Mouse (Mus musculus) C2C12 (cell line): ENCODE results near the gene Plpp7. TPM values are rescaled to one million over a fixed set of nuclear protein-coding genes. Genes with fewer than 3 reads are reported as not detected.

Source experiments
- H3K27me3 ChIP-seq: one replicate; pipeline ENCODE4 v1.6.1; 2011; ENCODE audit not compliant: control insufficient read depth, insufficient read depth, insufficient read length
- H3K36me3 ChIP-seq: one replicate; pipeline ENCODE4 v1.6.1; 2011; ENCODE audit not compliant: control insufficient read depth, insufficient read depth
- H3K4me3 ChIP-seq: one replicate; pipeline ENCODE4 v1.5.1; 2011; ENCODE audit warnings: mild to moderate bottlenecking, control low read depth; ENCODE audit not compliant: poor library complexity, insufficient read depth, severe bottlenecking
- H3K79me2 ChIP-seq: one replicate; pipeline ENCODE4 v1.6.1; 2011; ENCODE audit not compliant: control insufficient read depth, insufficient read depth
- H3K79me3 ChIP-seq: one replicate; pipeline ENCODE4 v1.6.1; 2011; ENCODE audit warnings: low read depth, control low read depth
- H3ac ChIP-seq: one replicate; pipeline ENCODE3; 2011; ENCODE audit warnings: low read depth; ENCODE audit not compliant: control insufficient read depth, insufficient read length
- CEBPB ChIP-seq: IDR thresholded peaks from one replicate; pipeline ENCODE4 v1.6.1; 2011; ENCODE audit warnings: low read depth, mild to moderate bottlenecking, control low read depth, moderate library complexity
- CTCF ChIP-seq: IDR thresholded peaks from one replicate; pipeline ENCODE4 v1.5.1; 2011; ENCODE audit not compliant: control insufficient read depth, insufficient read depth, insufficient read length
- FOSL1 ChIP-seq: IDR thresholded peaks from one replicate; pipeline ENCODE4 v1.8.0; 2011; ENCODE audit warnings: mild to moderate bottlenecking, low read length; ENCODE audit not compliant: poor library complexity, insufficient read depth, severe bottlenecking
- MAX ChIP-seq: IDR thresholded peaks from one replicate; pipeline ENCODE4 v1.6.1; 2011; ENCODE audit warnings: mild to moderate bottlenecking, control low read depth
- MYOD1 ChIP-seq: IDR thresholded peaks from one replicate; pipeline ENCODE4 v1.6.1; 2011; ENCODE audit warnings: low read depth; ENCODE audit not compliant: control insufficient read depth, insufficient read length
- MYOG ChIP-seq: IDR thresholded peaks from one replicate; pipeline ENCODE4 v1.6.1; 2011; ENCODE audit not compliant: control insufficient read depth, insufficient read length; ENCODE audit errors: extremely low read depth
- USF1 ChIP-seq: IDR thresholded peaks from one replicate; pipeline ENCODE4 v1.6.1; 2011; ENCODE audit warnings: low read depth, mild to moderate bottlenecking, control low read depth, moderate library complexity
- polyA plus RNA-seq: library from polyadenylated mRNA; unstranded; fragments of >200 nt; fragmentation: generic; extraction: Trizol; gene quantifications from one replicate; pipeline ENCODE4 v1.2.1, GENCODE M21; 2012; ENCODE audit warnings: missing spikeins

Gene Plpp7
- polyA plus RNA-seq, 1 experiment = 0.47 TPM

- Histone ChIP-seq H3K27me3 (peaks cover 83% of the 10 kb centered on the region), H3ac (no peak overlapping the region), H3K36me3 (no peaks in the 10 kb centered on the region), H3K79me3 (no peaks in the 10 kb centered on the region), H3K79me2 (no peaks in the 10 kb centered on the region), H3K4me3 (no peak overlapping the region)
- TF ChIP-seq CEBPB (no peak), MYOG (no peak), MYOD1 (no peak), CTCF (no peak), USF1 (no peak)
Measured at GRCm38 (mm10) chr2:32082229-32082628, 13.1 kb upstream of the Plpp7 start.

- TF ChIP-seq FOSL1 = no peak
- no peak for TF ChIP-seq CTCF
- TF ChIP-seq CEBPB = no peak
- no peak for TF ChIP-seq USF1
- TF ChIP-seq MYOG = no peak
- no peak for TF ChIP-seq MYOD1
- no peak for TF ChIP-seq MAX
- H3K4me3 ChIP-seq = no peak overlapping the region
- no peaks in the 10 kb centered on the region for H3K79me3 ChIP-seq
- peaks cover 88% of the 10 kb centered on the region for H3K27me3 ChIP-seq
- no peak overlapping the region for H3ac ChIP-seq
- H3K36me3 ChIP-seq = no peaks in the 10 kb centered on the region
- H3K79me2 ChIP-seq = no peaks in the 10 kb centered on the region
Measured at GRCm38 (mm10) chr2:32083159-32084011, 11.9 kb upstream of the Plpp7 start.

- Histone ChIP-seq H3K4me3 (no peak within 1 kb of the TSS), H3K79me3 (no peaks in the 10 kb centered on the region), H3ac (no peak within 1 kb of the TSS), H3K79me2 (no peaks in the 10 kb centered on the region), H3K36me3 (no peaks in the 10 kb centered on the region), H3K27me3 (peaks cover 83% of the 10 kb centered on the region)
- TF ChIP-seq MYOG (no peak), MYOD1 (no peak), CTCF (no peak), CEBPB (no peak), MAX (no peak), FOSL1 (no peak), USF1 (no peak)
Measured at GRCm38 (mm10) chr2:32084111-32084871, 11.0 kb upstream of the Plpp7 start, which contains the start of gene Fam78a. Fam78a (minus strand) TSS chr2:32084857.

- Histone ChIP-seq H3K36me3 (no peaks in the 10 kb centered on the region), H3ac (no peak overlapping the region), H3K4me3 (no peak overlapping the region), H3K79me2 (no peaks in the 10 kb centered on the region), H3K27me3 (peaks cover 80% of the 10 kb centered on the region), H3K79me3 (no peaks in the 10 kb centered on the region)
- TF ChIP-seq MYOD1 (no peak), CTCF (no peak), USF1 (no peak), CEBPB (no peak), MAX (no peak), FOSL1 (no peak), MYOG (no peak)
Measured at GRCm38 (mm10) chr2:32084872-32085199, 10.5 kb upstream of the Plpp7 start.

- Histone ChIP-seq H3K79me2 (no peaks in the 10 kb centered on the region), H3K79me3 (no peaks in the 10 kb centered on the region), H3K36me3 (no peaks in the 10 kb centered on the region), H3K27me3 (peaks cover 83% of the 10 kb centered on the region), H3ac (no peak overlapping the region), H3K4me3 (no peak overlapping the region)
- TF ChIP-seq FOSL1 (no peak), USF1 (no peak), MYOD1 (no peak), MAX (no peak), CEBPB (no peak), MYOG (no peak), CTCF (no peak)
Measured at GRCm38 (mm10) chr2:32085231-32085630, 10.1 kb upstream of the Plpp7 start.
